Mouse (Mus musculus) heart, adult 2 months (tissue): ENCODE results near the gene Hoxc10.

ENCODE experiments used
- CTCF ChIP-seq: fragments of 200-600 bp; IDR thresholded peaks from 2 replicates; pipeline ENCODE4 v1.8.1; 2022; ENCODE audit warnings: antibody characterized with exemption, mild to moderate bottlenecking, moderate library complexity
- EP300 ChIP-seq: fragments of 200-500 bp; IDR thresholded peaks from 2 replicates; pipeline ENCODE4 v1.6.1; 2011; ENCODE audit warnings: low read depth, low read length, control low read depth; ENCODE audit not compliant: insufficient read depth
- POLR2A ChIP-seq: fragments of 200-500 bp; IDR thresholded peaks from 2 replicates; pipeline ENCODE4 v1.6.1; 2011; ENCODE audit warnings: mild to moderate bottlenecking, low read depth, low read length, control low read depth; ENCODE audit not compliant: insufficient read depth

GRCm38 (mm10) chr15:102934897-102935296, 31.7 kb upstream of the Hoxc10 start:
- no peak for TF ChIP-seq EP300
- no peak for TF ChIP-seq CTCF
- TF ChIP-seq POLR2A: no peak
